Mouse (Mus musculus) stomach, postnatal 0 days (tissue): Measurements from ENCODE around the gene Tcf7l1.

Source experiments
- CTCF ChIP-seq: IDR thresholded peaks from 2 replicates; pipeline ENCODE4 v1.5.1; 2016; ENCODE audit warnings: antibody characterized with exemption, low read depth, mild to moderate bottlenecking, moderate library complexity
- EP300 ChIP-seq: optimal IDR thresholded peaks from 2 replicates; pipeline ENCODE3; 2016; ENCODE audit warnings: antibody characterized with exemption

DNA sequence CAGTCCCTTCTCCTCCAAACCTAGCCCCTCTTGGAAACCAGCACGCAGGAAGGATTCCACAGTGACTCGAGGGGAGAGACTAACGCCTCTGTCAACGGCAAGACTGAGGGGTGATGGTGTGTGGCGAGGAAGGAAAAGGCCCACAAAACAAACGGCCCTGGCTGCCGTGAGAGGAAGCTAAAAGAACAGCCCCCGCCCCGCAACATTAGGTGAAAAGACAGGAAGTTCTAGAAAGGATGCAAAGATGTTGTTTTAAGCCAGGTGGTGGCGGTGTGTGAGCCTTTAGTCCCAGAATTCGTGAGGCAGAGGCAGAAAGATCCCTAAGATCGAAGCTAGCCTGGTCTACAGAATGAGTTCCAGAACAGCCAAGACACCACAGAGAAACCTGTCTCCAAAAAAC lies 43.3 kb downstream of the Tcf7l1 start:
- TF ChIP-seq CTCF (no peak), EP300 (no peak)
